Mouse (Mus musculus) hindbrain, embryonic 16.5 days (tissue): Measurements from ENCODE around the gene Gm9112. TPM values are rescaled to one million over a fixed set of nuclear protein-coding genes. Genes with fewer than 3 reads are reported as not detected.

Experiments used
- polyA plus RNA-seq: library from polyadenylated mRNA; unstranded; fragments of >200 nt; fragmentation: Nextera tagmentation; extraction: Ambion mirVana; gene quantifications from 2 replicates; pipeline ENCODE4 v1.2.1, GENCODE M21; 2015

The Gm9112 gene
- polyA plus RNA-seq, 1 experiment from 2014 or later = not detected

Other genes with a start within 250 kb of the Gm9112 start
- gene Hdac8, start 202.3 kb downstream of the Gm9112 start, polyA plus RNA-seq = 12.1 and 12.3 TPM in 2 replicates
- 8.9 and 9.9 TPM in 2 replicates for gene Phka1, start 63.4 kb downstream of the Gm9112 start, polyA plus RNA-seq
- not detected in 2 replicates for gene Gm3880, start 20.7 kb downstream of the Gm9112 start, polyA plus RNA-seq
- not detected in 2 replicates for gene Dmrtc1b, start 230 bp upstream of the Gm9112 start, polyA plus RNA-seq
- gene Dmrtc1c1, start 95.3 kb upstream of the Gm9112 start, polyA plus RNA-seq = not detected in 2 replicates
- gene Dmrtc1c2, start 147.0 kb upstream of the Gm9112 start, polyA plus RNA-seq = not detected in 2 replicates
- not detected in 2 replicates for gene 1700031F05Rik, start 160.3 kb upstream of the Gm9112 start, polyA plus RNA-seq
- gene Dmrtc1a, start 201.1 kb upstream of the Gm9112 start, polyA plus RNA-seq = 2.0 and 2.1 TPM in 2 replicates
- not detected in 2 replicates for gene 1700011M02Rik, start 201.3 kb upstream of the Gm9112 start, polyA plus RNA-seq
- gene 1700018G05Rik, start 220.7 kb upstream of the Gm9112 start, polyA plus RNA-seq = not detected in 2 replicates